Mouse (Mus musculus): ENCODE measurements around the gene Ttll5.

- TF ChIP-seq POLR2AphosphoS5 (IDR thresholded peaks at IDR 0.05; ENCODE audit: insufficient replicate concordance, low read depth, low read length), result no peak
- TF ChIP-seq CTCF (IDR thresholded peaks at IDR 0.05; ENCODE audit: low read depth, low read length), result no peak
Measured at GRCm38 (mm10) chr12:86010656-86011055, 186.2 kb downstream of the Ttll5 start.
